Mouse (Mus musculus): ENCODE measurements around the gene Bcl11a. TPM values are rescaled to one million over a fixed set of nuclear protein-coding genes. Genes with fewer than 3 reads are reported as not detected.

The Bcl11a gene
- total RNA-seq, 2 experiments from 2014 or later = 0.05 TPM; not detected in 1

DNA sequence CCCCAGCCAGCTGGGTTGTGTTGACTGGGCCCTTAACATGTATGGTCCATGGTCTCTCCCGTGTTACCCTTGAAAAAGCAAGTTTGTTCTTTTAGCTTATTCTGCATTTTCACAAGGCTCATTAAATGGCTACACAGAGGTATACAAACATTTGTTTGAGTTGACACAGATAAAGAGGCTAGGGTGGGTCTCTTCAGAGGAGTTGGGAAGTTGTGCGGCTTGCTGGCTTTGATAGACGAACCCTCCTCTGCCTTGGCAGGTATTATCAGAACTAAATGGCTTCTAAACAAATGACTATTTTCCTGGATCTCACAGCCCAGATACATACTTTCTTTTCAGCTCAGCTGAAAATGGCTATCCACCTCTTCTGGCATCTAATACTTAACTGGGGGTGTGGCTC is 70.7 kb downstream of the Bcl11a start:
- no peak for DNase-seq (ENCODE audit: low spot score)

GRCm38 (mm10) chr11:24149462-24150220 is 71.8 kb downstream of the Bcl11a start:
- no peak for DNase-seq (ENCODE audit: low spot score)

DNA sequence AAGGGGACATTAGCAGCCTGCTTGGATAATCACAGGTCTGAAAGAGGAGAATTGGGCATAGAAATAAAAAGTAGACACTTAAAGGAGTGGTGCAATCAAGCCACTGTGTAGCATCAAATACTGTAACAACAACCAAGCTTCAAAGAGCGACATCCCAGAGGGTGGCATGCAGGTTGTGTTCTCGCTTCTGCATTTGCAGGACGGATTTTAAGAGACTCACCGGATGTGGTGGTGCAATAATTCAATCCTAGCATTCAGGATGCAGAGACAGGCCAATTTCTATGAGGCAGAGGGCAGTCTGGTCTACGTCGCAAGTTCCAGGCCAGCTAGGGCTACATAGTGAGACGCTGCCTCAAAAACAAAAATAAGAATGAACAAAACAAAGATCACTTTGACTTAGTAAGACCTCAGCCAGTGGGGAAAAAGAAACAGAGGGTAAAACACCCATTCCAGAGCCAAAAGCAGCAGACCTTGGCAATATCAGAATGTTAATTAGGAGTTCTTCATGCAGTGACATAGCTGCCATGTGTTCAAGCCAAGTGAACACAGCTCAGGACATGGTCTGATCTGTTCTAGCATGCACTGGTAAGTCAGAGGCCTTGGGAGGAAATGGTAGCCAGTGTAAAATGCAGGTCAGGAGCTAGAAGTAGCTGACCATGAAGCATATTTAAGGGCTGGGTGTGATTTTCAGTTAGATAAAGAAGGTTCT is 74.4 kb downstream of the Bcl11a start:
- no peak for DNase-seq (ENCODE audit: low spot score)

DNA sequence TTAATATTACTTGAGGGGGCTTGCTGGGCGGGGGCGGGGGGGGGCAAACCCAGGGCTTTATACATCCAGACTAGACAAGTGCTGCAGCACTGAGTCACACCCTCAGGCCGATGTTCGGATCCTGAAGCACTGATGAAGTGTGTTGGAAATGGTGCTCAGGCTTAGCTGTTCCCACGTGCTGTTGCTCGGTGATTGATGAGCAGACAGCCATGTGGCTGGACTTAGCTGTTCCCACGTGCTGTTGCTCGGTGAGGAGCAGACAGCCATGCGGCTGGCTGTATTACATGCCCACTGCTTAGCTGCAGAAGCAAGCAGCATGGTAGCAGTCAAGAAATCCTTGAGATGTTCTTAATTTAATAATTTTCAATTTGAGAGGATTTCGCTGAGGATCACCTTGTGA is 75.2 kb downstream of the Bcl11a start:
- DNase-seq (ENCODE audit: low spot score) = no peak

DNA sequence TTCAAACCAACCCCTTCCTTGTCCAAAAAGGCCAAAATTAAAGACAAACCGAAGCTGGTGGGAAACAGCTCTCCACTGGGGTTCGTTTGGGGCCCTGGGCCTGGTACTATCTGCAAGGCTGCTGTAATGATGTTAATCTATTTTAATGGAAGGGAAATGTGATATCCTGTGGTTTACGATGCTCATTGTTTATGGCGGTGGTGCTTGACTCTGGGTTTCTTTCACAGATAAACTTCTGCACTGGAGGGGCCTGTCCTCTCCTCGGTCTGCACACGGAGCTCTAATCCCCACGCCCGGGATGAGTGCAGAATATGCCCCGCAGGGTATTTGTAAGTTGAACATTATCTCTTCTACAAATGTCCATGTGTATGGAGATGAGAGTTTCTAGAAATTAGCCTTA is 80.2 kb downstream of the Bcl11a start:
- no peak for DNase-seq (ENCODE audit: low spot score)

GRCm38 (mm10) chr11:24159656-24160055 is 81.8 kb downstream of the Bcl11a start:
- no peak for DNase-seq (ENCODE audit: low spot score)

GRCm38 (mm10) chr11:24161458-24161857 is 83.6 kb downstream of the Bcl11a start:
- DNase-seq (ENCODE audit: low spot score) = no peak

DNA sequence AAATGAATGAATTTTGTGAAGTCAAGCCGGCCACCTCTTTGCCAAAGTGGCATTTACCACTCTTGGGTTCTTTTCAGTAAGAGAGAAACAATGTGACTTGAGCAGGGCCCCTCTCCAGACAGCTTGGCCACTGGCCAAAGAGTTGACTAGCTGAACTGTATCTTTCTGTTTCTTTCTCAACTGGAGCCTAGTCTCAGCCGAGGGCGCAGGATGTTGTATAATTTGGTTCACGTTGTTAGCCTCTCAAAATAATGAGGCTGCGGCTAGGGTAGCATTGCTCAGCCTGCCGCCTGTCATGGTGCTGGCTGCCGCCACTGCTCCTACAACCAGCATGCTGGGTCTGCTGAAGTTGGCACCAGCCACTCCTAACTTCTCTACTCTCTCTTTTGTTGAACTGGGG is 84.2 kb downstream of the Bcl11a start:
- DNase-seq (ENCODE audit: low spot score) = no peak

DNA sequence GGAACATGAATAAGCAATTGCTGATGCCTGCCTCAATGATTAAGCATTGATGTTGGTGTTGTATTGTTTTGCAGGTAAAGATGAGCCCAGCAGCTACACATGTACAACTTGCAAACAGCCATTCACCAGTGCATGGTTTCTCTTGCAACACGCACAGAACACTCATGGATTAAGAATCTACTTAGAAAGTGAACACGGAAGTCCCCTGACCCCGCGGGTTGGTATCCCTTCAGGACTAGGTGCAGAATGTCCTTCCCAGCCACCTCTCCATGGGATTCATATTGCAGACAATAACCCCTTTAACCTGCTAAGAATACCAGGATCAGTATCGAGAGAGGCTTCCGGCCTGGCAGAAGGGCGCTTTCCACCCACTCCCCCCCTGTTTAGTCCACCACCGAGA is 85.2 kb downstream of the Bcl11a start:
- DNase-seq (ENCODE audit: low spot score) = no peak

DNA sequence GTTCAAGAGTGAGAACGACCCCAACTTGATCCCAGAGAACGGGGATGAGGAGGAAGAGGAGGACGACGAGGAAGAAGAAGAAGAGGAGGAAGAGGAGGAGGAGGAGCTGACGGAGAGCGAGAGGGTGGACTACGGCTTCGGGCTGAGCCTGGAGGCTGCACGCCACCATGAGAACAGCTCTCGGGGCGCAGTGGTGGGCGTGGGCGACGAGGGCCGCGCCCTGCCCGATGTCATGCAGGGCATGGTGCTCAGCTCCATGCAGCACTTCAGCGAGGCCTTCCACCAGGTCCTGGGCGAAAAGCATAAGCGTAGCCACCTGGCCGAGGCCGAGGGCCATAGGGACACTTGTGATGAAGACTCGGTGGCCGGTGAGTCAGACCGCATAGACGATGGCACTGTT is 86.2 kb downstream of the Bcl11a start:
- no peak for DNase-seq (ENCODE audit: low spot score)

DNA sequence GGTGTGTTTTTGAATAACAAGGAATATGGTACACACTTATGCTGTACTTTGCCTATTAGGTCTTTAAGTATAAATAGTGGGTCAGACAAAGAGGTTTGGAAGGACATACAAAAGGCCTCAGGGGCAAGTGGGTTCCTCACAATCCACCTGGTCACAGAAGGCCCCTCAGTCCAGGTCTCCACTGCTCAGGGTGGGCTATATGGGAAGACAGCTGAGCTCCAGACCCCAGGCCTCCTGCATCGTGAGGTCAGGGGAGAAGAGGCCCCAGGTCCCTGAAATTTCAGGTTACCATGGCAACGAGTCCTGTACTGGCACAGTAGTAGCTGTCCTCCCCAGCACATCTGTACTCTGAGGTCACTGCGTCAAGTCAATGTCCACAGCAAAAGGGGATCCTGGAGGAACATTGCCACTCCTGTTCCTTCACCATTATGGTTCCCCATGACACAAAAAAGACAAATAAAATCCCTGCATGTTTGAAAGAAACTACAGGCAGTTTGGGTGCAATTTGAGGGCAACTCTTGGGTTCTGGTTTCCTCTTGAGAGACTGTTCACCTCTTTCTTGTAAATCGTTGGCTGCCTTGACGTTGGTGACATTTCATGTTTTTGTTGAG is 93.9 kb downstream of the Bcl11a start:
- DNase-seq (ENCODE audit: low spot score) = no peak

DNA sequence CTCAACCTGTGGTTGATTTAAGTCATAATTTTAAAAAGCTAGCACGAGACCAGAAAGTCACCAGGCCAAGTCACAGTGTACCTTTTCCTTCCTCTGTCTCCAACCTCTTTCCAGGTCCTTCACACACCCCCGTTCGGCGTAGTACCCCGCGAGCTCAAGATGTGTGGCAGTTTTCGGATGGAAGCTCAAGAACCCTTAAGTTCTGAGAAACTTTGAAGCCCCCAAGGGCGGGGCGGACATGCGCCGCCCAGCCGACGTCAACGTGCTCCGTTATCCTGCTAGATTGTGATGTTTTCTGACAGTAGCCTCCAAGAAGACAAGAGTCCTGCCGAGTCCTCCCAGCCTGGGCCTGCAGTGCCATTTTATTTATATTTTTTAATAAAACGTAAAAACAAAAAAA is 94.7 kb downstream of the Bcl11a start:
- DNase-seq (ENCODE audit: low spot score) = no peak

DNA sequence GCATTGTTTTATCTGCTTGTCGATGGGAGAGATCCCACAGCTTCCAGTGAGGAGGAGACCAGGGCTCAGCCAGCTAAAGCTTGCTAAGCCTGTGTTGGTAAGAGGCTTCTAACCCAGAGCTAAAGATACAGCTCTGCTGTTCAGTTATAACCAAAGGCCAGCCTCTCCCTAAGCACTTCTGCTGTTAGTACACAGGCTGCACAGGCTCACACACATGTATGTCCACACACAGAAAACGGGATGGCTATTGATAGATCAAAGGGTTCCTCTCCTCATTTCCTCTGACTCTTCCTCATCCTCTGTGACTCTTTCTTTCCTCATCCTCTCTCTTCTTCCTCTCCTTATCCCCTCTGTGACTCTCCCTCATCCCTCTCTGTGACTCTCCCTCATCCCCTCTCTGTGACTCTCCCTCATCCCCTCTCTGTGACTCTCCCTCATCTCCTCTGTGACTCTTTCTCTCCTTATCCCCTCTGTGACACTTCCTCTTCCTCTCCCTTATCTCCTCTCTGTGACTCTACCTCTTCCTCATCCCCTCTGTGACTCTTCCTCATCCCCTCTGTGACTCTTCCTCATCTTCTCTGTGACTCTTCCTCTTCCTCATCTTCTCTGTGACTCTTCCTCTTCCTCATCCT is 96.4 kb downstream of the Bcl11a start:
- no peak for DNase-seq (ENCODE audit: low spot score)

- no peak for DNase-seq (ENCODE audit: low spot score)
These were observed 99.6 kb downstream of the Bcl11a start for GRCm38 (mm10) chr11:24177458-24177857.

DNA sequence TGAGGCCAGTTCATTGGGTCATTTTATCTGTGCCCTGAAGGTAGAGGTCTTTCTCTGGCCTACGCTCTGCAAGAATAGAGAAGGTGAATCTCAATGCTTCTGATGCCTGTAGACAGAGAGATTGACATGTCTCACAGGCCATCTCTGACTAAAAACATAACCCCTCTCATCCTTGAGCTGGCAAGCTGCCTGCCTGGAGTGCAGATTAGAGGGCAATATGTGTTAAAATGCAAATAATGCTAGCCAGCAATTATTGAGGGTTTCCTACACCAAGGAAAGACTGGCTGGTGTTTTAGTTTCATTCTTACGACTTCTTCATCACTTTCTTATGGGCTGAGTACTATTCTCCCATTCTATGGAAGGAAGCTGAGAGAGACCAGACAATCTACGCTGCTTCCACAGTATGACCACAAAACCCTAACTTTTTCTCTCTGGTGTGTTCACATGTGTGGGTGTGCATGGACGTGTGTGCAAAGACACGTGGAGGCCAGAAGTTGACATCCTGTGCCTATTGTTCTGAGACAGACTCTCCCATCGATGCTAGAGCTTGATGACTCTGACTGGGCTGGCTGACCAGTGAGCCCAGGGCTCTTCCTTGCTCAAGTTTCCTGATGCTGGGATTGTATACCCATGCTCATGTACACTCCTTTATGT is 101.1 kb downstream of the Bcl11a start:
- DNase-seq (ENCODE audit: low spot score) = no peak

DNA sequence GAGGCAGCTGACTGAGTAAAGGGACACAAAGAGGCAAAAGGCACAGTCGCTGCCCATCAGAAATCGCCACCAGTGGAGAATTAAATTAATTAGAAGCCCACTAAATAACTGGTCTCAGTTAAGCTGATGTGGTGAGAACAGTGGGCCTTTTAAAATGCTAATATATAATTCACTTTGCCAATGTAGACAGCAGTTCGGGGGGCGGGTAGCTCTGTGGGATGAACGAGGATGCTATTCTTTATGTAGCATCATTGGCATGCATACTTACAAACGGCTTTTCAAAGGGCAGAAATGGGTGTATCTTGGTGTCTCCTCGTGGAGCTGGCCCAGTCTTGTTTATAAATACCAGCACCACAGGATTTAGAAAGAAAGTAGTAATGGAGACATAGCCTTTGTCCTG is 102.2 kb downstream of the Bcl11a start:
- DNase-seq (ENCODE audit: low spot score) = no peak

DNA sequence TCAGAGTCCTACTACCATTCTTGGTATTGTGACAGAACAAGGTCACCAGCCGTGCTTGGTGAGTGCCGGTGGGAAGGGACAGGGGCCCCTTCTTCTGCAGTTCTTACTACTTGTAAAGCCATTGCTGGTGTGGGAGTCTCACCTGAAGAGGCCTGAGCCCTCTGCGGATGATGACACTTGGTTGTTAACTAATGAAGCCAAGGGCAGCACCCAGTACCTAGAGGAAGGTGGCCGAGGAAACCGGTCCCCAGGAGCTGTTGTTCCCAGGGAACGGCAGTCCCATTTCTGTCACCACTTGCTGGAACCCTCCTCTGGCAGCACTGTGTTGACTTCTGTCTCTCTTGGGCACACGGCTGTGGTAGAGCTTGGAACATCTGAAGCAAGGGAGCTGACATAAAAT is 105.6 kb downstream of the Bcl11a start:
- DNase-seq (ENCODE audit: low spot score) = no peak

GRCm38 (mm10) chr11:24184932-24185331 is 107.1 kb downstream of the Bcl11a start:
- no peak for DNase-seq (ENCODE audit: low spot score)

DNA sequence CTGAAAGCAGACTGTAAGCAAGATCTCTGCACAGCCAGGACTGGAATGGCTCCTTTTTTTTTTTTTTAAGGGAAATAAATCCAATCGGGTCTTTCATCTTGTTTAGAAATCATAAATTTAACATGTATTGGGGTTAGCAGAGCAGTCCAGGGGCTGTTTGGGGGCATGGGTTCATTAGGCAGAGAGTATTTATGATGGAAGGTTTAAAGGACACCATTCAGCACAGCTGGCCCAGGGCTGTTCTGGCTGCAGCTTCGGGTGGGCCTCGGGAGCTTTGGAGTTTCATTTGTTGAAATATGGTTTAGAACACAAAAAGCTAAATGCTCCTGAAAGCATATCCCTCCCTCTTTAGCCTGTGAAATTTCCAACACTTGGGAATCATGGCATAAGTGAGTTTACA is 112.6 kb downstream of the Bcl11a start:
- DNase-seq (ENCODE audit: low spot score) = no peak

- DNase-seq (ENCODE audit: low spot score) = no peak
These were observed 118.8 kb downstream of the Bcl11a start for GRCm38 (mm10) chr11:24196460-24197190.

DNA sequence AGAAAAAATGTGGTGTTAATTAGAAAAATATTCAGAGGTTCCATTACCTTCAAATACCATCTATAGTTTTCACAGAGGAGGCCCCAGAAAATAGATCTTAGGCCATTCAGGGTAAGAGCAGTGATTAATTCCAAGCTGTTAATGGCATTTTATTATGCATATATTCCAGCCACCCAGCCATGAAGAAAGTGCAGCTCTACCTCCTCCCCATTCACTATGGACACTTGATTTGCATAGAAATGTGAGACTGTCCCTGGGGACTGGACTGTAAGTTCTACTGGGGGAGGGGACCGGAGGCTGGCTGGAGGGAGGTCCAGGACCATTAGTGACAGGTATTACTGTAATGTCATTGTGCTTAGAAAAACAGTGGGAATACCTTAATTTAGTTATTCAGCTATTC is 119.6 kb downstream of the Bcl11a start:
- no peak for DNase-seq (ENCODE audit: low spot score)

All from gastrocnemius, adult 18-20 months (tissue).